Mouse (Mus musculus): ENCODE data around the gene Gm49027.

GRCm38 (mm10) chr5:123489935-123490334 lies 35.4 kb downstream of the Gm49027 start:
- TF ChIP-seq CTCF (conservative IDR thresholded peaks at IDR 0.05; ENCODE audit: low read length) = no peak
- TF ChIP-seq NANOG (IDR thresholded peaks at IDR 0.05; ENCODE audit: borderline replicate concordance, low read length) = no peak
- no peak for TF ChIP-seq POU5F1 (IDR thresholded peaks at IDR 0.05; ENCODE audit: borderline replicate concordance, low read length)
